Mouse (Mus musculus): ENCODE results near the gene Yeats4. TPM values are rescaled to one million over a fixed set of nuclear protein-coding genes. Genes with fewer than 3 reads are reported as not detected.

The Yeats4 gene
- polyA plus RNA-seq, 1 experiment from 2014 or later: 122 TPM

DNA sequence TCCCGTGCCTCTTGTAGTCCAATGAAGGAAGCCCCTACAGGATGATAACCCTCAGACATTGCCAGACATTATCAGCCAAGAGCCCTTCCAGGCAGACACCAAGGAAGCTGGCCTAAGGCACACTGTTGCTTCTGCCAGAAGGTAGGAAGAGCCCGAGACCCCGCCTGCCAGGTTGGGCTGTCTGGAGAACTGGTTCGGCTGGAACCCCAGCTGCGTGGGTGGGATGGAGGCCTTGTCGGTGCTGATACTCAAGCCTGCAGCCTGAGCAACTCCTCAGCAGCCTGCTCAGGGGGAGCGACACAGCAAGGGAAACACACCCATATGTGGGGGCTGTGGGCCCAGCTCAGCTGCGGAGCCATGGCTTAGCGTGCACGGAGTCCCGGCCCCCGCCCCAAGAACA, 29.3 kb downstream of the Yeats4 start:
- Histone ChIP-seq H3K4me1 (no peaks in the 10 kb centered on the region), H3K9me3 (no peaks in the 10 kb centered on the region), H3K27ac (no peak overlapping the region), H3K4me3 (no peak overlapping the region), H3K27me3 (ENCODE audit: poor library complexity, severe bottlenecking) (no peaks in the 10 kb centered on the region), H3K36me3 (replicated peaks) (no peaks in the 10 kb centered on the region)
- WGBS: 90% methylated on average over 12 of the region's 12 CpGs
- DNase-seq (ENCODE audit: extremely low spot score, low spot score): no peak

DNA sequence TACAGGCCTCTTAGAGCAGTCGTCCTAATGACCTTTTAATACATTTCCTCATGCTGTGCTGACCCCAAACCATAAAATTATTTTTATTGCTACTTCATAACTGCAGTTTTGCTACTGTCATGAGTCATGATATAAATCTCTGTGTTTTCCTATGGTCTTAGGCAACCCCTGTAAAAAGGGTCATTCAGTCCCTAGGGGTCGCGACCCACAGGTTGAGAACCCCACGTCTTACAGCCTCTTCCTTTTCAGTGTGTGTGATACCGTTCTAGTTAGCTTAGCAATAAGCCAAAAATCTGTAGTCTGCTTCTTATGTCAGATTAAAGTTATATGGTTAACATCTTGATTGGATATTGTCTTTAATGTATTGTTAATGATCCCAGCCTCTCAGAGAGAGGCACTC, 30.9 kb downstream of the Yeats4 start:
- no peak overlapping the region for H3K27ac ChIP-seq

DNA sequence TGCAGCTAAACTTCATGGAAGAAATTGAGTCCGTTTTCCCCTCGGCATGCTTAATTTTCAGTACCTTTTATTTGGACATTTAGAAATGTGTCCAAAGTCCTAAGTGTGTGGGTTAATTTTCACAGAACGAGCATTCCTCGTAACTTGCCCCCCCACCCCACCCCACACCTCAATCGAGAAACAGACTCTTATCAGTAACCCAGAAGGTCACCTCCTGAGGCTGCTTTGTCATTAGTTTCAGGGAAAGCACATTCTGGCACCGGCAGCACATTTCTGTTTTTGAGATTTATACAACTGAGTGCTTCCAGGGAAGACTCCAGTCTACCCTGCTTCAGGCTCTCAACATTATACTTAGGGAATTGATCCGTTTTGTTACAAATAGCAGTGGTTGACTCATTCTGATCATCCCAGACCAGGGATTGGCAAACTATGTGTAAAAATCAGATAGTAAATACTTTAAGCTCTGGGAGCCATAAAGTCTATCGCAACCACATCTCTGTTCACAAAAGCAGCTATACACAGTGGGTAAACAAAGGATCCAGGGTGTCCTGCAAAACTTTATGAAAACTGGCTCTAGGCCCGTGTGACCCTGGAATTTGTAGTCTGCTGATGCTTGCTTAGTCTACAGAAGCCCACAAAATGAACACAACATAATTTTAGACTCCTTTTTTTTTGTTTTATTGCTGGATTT, 38.8 kb downstream of the Yeats4 start:
- no peak for DNase-seq (ENCODE audit: extremely low spot score, low spot score)
- Histone ChIP-seq H3K27ac (no peak overlapping the region), H3K4me3 (no peak overlapping the region), H3K9me3 (no peaks in the 10 kb centered on the region), H3K4me1 (peaks cover 6% of the 10 kb centered on the region), H3K36me3 (replicated peaks) (no peaks in the 10 kb centered on the region), H3K27me3 (ENCODE audit: poor library complexity, severe bottlenecking) (no peaks in the 10 kb centered on the region)
- WGBS: 84% methylated on average over 9 of the region's 9 CpGs

More for the DNA sequence above, 30.9 kb downstream of the Yeats4 start:
- H3K36me3 ChIP-seq (replicated peaks): no peaks in the 10 kb centered on the region
- no peak for DNase-seq (ENCODE audit: extremely low spot score, low spot score)
- WGBS: 85% methylated on average over 5 of the region's 5 CpGs
- no peaks in the 10 kb centered on the region for H3K4me1 ChIP-seq
- H3K4me3 ChIP-seq: no peak overlapping the region
- no peaks in the 10 kb centered on the region for H3K27me3 ChIP-seq (ENCODE audit: poor library complexity, severe bottlenecking)
- no peaks in the 10 kb centered on the region for H3K9me3 ChIP-seq

DNA sequence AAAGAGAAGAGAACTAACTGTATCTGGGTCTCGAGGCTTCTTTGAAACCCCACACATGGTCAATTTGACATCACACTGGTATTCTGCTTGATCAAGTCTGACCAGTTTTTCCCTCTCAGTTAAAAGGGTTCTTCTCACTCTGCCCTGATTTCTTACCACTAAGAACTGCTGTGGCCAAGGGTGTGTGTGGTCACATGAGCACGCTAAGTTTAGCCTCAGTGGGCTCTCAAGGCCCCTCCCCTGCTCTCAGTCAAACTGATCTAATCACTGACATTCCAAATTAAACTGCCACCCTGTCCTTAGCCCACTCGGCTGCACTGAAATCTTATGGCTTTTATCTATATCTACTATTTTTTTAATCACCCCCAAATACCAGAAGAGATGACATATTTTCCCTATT, 43.2 kb downstream of the Yeats4 start:
- Histone ChIP-seq H3K4me1 (peaks cover 6% of the 10 kb centered on the region), H3K36me3 (replicated peaks) (no peaks in the 10 kb centered on the region), H3K4me3 (no peak overlapping the region), H3K27me3 (ENCODE audit: poor library complexity, severe bottlenecking) (no peaks in the 10 kb centered on the region), H3K27ac (no peak overlapping the region), H3K9me3 (no peaks in the 10 kb centered on the region)
- no peak for DNase-seq (ENCODE audit: extremely low spot score, low spot score)
- WGBS: 59% methylated on average over 3 of the region's 3 CpGs

DNA sequence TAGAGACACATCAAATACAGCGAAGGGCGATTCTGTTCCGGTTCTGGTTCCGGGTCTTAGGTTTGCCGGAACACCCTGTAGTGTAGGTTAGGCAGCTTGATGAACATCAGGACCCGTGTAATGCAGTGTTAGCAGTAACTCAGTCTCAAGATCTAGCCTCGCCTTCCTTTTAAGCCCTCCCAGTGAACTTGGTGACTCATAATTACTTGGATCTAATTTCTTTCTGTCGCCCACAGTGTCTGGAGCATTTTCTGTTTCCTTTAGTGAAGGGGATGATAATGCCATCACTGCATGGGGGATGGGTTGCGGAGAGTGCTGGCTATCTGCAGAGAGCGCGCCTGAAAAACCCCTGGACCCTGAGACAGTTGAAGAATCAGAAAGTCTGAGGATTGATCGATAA, 49.7 kb downstream of the Yeats4 start:
- no peak for DNase-seq (ENCODE audit: extremely low spot score, low spot score)
- Histone ChIP-seq H3K4me3 (no peak overlapping the region), H3K36me3 (replicated peaks) (no peaks in the 10 kb centered on the region), H3K27ac (peak overlapping the region; percentile 48), H3K9me3 (no peaks in the 10 kb centered on the region), H3K4me1 (peaks cover 16% of the 10 kb centered on the region), H3K27me3 (ENCODE audit: poor library complexity, severe bottlenecking) (no peaks in the 10 kb centered on the region)
- WGBS: 60% methylated on average over 12 of the region's 12 CpGs

DNA sequence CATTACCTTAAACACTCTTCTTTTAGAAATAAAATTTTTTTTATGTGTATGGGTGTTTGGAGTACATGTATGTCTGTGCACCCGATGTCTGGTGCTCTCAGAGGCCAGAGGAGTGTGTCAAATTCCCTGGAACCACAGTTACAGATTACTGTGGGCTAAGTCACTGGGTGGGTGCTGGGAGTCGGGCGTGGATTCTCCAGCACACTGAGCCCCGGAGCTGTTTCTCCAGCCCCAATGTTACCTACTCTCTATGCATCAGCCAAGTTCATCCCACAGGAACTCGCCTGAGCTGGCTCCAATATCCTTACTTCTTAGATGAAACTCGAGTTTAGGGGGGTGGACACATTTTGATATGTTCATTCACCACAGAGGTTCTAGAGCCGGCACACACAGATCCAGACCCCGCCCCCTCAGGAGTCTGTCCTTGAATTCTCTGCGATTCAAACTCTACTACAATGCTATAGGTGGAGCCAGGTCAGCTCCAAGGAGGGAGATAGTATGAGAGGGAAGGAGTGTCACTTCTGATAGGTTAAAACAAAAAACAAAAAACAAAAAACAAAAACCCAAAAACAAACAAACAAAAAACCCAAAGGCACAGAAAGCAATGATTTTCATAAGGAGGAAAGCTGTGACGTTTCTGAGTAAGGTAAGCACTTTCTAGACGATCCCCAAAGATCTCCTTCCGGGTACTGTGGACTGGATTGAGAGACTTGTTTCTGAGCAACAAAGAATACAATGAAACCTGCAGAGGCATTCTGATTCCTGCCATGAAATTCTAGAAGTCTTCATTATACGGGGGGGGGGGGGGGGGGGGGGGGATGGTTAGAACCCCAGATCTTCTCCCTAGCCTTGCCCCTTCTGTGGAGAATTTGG, 50.5 kb downstream of the Yeats4 start:
- Histone ChIP-seq H3K36me3 (replicated peaks) (no peaks in the 10 kb centered on the region), H3K4me3 (peak overlapping the region; percentile 18; the same call in 1 of the 2 replicates), H3K27ac (peak overlapping the region; percentile 48), H3K4me1 (peaks cover 16% of the 10 kb centered on the region), H3K9me3 (no peaks in the 10 kb centered on the region), H3K27me3 (ENCODE audit: poor library complexity, severe bottlenecking) (no peaks in the 10 kb centered on the region)
- 44% methylated on average over 13 of the region's 13 CpGs for WGBS
- no peak for DNase-seq (ENCODE audit: extremely low spot score, low spot score)

DNA sequence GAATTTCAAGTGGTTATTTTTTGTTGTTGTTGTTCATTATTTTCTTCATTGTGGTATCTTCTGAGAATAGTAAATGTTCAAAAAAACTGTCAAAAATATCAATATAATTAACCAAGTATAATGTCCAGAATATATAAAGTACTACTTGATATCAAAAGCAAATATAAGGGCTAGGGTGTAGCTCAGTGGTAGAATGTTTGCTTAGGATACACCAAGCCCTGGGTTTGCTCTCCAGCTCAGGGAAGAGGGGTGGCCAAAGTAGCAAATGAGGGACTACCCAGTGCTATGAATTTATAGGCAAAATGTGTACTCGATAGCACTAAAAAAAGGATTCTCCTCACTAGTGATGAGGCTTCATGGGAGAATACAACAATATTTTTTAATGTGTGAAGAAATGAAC, 51.2 kb downstream of the Yeats4 start:
- Histone ChIP-seq H3K27ac (no peak overlapping the region), H3K4me1 (peaks cover 16% of the 10 kb centered on the region)
- WGBS: 94% methylated on average over 1 of the region's 1 CpGs

DNA sequence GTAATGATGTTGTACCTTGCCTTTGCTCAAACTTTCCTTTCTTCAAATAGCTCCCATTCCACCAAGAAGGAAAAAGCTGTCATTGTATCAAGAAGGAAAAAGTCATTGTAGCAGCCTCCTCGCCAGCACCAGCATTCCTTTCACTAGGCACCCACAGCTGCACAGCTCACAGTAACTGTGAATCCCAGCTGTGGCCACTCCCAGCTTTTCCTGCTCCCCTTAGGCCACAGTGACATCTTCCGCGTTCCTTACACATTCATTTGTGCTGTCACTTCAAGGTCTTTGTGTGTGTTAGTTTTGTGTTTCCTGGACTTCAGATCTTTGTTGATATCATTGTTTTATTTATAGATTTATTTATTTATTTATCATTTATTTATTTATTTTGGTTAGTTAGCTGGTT, 52.2 kb downstream of the Yeats4 start:
- DNase-seq (ENCODE audit: extremely low spot score, low spot score): no peak
- H3K27ac ChIP-seq: no peak overlapping the region
- no peak overlapping the region for H3K4me3 ChIP-seq
- H3K9me3 ChIP-seq: no peaks in the 10 kb centered on the region
- WGBS: 45% methylated on average over 3 of the region's 3 CpGs
- H3K4me1 ChIP-seq: peaks cover 16% of the 10 kb centered on the region
- H3K36me3 ChIP-seq (replicated peaks): no peaks in the 10 kb centered on the region
- no peaks in the 10 kb centered on the region for H3K27me3 ChIP-seq (ENCODE audit: poor library complexity, severe bottlenecking)

More for the DNA sequence above, 51.2 kb downstream of the Yeats4 start:
- DNase-seq (ENCODE audit: extremely low spot score, low spot score): no peak
- Histone ChIP-seq H3K27me3 (ENCODE audit: poor library complexity, severe bottlenecking) (no peaks in the 10 kb centered on the region), H3K9me3 (no peaks in the 10 kb centered on the region), H3K4me3 (no peak overlapping the region), H3K36me3 (replicated peaks) (no peaks in the 10 kb centered on the region)

DNA sequence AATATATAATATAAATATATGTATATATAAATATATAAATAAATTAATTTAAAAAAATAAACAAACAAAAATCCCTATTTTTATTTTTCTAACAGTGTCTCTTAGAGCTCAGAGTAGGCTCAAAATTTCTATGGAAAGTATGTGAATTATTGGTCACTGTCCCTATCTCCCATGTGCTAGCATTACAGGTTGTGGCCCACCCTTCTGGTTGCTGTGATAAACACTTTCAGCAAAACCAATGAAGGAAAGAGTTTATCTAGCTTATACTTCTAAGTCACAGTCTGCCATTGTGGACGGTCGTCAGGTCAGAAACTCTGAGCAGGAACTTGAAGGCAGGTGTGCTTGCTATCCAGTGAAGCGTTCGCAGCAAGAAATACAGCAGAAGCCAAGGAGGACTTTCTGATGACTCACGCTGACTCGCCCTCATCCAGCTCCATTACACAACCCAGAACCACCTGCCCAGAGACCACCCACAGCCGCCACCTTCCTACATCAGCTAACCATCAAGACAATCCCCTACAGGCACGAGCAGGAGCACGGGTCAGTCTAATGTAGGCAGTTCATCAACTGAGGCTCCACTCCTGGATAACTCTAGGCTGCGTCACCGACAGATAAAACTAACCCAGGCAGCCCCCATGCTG, 57.4 kb downstream of the Yeats4 start:
- Histone ChIP-seq H3K36me3 (replicated peaks) (no peaks in the 10 kb centered on the region), H3K27me3 (ENCODE audit: poor library complexity, severe bottlenecking) (no peaks in the 10 kb centered on the region), H3K4me1 (no peaks in the 10 kb centered on the region), H3K9me3 (no peaks in the 10 kb centered on the region), H3K4me3 (no peak overlapping the region), H3K27ac (no peak overlapping the region)
- DNase-seq (ENCODE audit: extremely low spot score, low spot score): no peak
- WGBS: 86% methylated on average over 11 of the region's 11 CpGs

Other genes starting within 250 kb of the Yeats4 start
- gene Best3, start 238.2 kb downstream of the Yeats4 start, polyA plus RNA-seq (2016; fragmentation: Nextera tagmentation; extraction: Ambion mirVana): not detected in 2 replicates
- not detected in 2 replicates for gene Lrrc10, start 179.2 kb downstream of the Yeats4 start, polyA plus RNA-seq (2016; fragmentation: Nextera tagmentation; extraction: Ambion mirVana)
- gene Cct2, start 160.7 kb downstream of the Yeats4 start, polyA plus RNA-seq (2016; fragmentation: Nextera tagmentation; extraction: Ambion mirVana): 332 and 337 TPM in 2 replicates
- gene Frs2, start 76.0 kb downstream of the Yeats4 start, polyA plus RNA-seq (2016; fragmentation: Nextera tagmentation; extraction: Ambion mirVana): 15.8 and 18.1 TPM in 2 replicates
- gene 9530003J23Rik, start 14.2 kb upstream of the Yeats4 start, polyA plus RNA-seq (2016; fragmentation: Nextera tagmentation; extraction: Ambion mirVana): not detected in 2 replicates
- 8.4 and 10.0 TPM in 2 replicates for gene Lyz2, start 57.8 kb upstream of the Yeats4 start, polyA plus RNA-seq (2016; fragmentation: Nextera tagmentation; extraction: Ambion mirVana)
- gene Lyz1, start 68.4 kb upstream of the Yeats4 start, polyA plus RNA-seq (2016; fragmentation: Nextera tagmentation; extraction: Ambion mirVana): not detected in 2 replicates
- 243 and 253 TPM in 2 replicates for gene Cpsf6, start 155.5 kb upstream of the Yeats4 start, polyA plus RNA-seq (2016; fragmentation: Nextera tagmentation; extraction: Ambion mirVana)

All from forebrain, embryonic 10.5 days (tissue).